Mouse (Mus musculus) ES-E14 (cell line): ENCODE measurements at regions not wholly inside any gene's neighbourhood (a gene's known extent, or its start where the extent isn't known, plus 50 kb on each side); places are given as distances from the start of the nearest gene placed in this dataset.

ENCODE experiments used
- DNase-seq: peaks from one replicate; pipeline ENCODE4 v3.0.0-alpha.2; 2013; ENCODE audit warnings: low read depth, low spot score
- H3K27ac ChIP-seq: 2 replicates; pipeline ENCODE4 v1.5.1; 2012; ENCODE audit warnings: low read depth, mild to moderate bottlenecking, low read length, moderate library complexity, mixed read lengths; ENCODE audit not compliant: poor library complexity, insufficient read depth, severe bottlenecking
- H3K36me3 ChIP-seq: 2 replicates; pipeline ENCODE4 v1.6.1; 2012; ENCODE audit warnings: mild to moderate bottlenecking, low read length, moderate library complexity, mixed read lengths; ENCODE audit not compliant: control insufficient read depth, poor library complexity, insufficient read depth, severe bottlenecking
- H3K4me1 ChIP-seq, 2 experiments: fragments of 150-350 bp in 1 of 2; sonication (generic) in 1 of 2; 2 replicates each; pipeline ENCODE4 v1.6.1; 2012; ENCODE audit warnings: low read length in 2 of 2, mild to moderate bottlenecking in 1 of 2, mixed read lengths in 1 of 2; ENCODE audit not compliant: control insufficient read depth in 2 of 2, insufficient read depth in 2 of 2, poor library complexity in 1 of 2
- H3K4me3 ChIP-seq, 2 experiments: fragments of 150-350 bp in 1 of 2; sonication (generic) in 1 of 2; 2 replicates each; pipeline ENCODE4 v1.5.1; 2012; ENCODE audit warnings: low read length in 2 of 2, low read depth in 1 of 2, mild to moderate bottlenecking in 1 of 2, mixed read lengths in 1 of 2; ENCODE audit not compliant: insufficient read depth in 1 of 2, poor library complexity in 1 of 2, severe bottlenecking in 1 of 2
- H3K9ac ChIP-seq: 2 replicates; pipeline ENCODE4 v1.6.1; 2012; ENCODE audit warnings: low read depth, mild to moderate bottlenecking, low read length, mixed read lengths; ENCODE audit not compliant: poor library complexity, insufficient read depth, severe bottlenecking
- H3K9me3 ChIP-seq: fragments of 150-350 bp; sonication (generic); 2 replicates; pipeline ENCODE4 v1.6.1; 2012; ENCODE audit warnings: low read depth, mild to moderate bottlenecking, low read length; ENCODE audit not compliant: control insufficient read depth, insufficient read depth
- CHD2 ChIP-seq: IDR thresholded peaks from 2 replicates; pipeline ENCODE4 v1.6.1; 2014; ENCODE audit warnings: mild to moderate bottlenecking, low read depth, low read length, inconsistent platforms
- HCFC1 ChIP-seq: IDR thresholded peaks from 2 replicates; pipeline ENCODE4 v1.6.1; 2012; ENCODE audit warnings: low read length, inconsistent platforms, borderline replicate concordance; ENCODE audit not compliant: insufficient read depth
- MAFK ChIP-seq: IDR thresholded peaks from 2 replicates; pipeline ENCODE4 v1.6.1; 2014; ENCODE audit warnings: mild to moderate bottlenecking, low read depth, low read length, inconsistent platforms; ENCODE audit not compliant: insufficient read depth
- ZC3H11A ChIP-seq: IDR thresholded peaks from 2 replicates; pipeline ENCODE4 v1.6.1; 2012; ENCODE audit warnings: low read depth, mild to moderate bottlenecking, inconsistent platforms, low read length, borderline replicate concordance
- ZNF384 ChIP-seq: IDR thresholded peaks from 2 replicates; pipeline ENCODE4 v1.6.1; 2012; ENCODE audit warnings: low read depth, low read length, inconsistent platforms
- in situ Hi-C, 2 experiments: fragments of 600-800 bp; cut with MboI; formaldehyde crosslinking; loops; one replicate each; pipeline ENCODE4 v1.15.1; 2025; ENCODE audit warnings: low sequenced_read_pairs in 2 of 2, inconsistent platforms in 1 of 2; ENCODE audit not compliant: unreplicated experiment in 2 of 2

DNA sequence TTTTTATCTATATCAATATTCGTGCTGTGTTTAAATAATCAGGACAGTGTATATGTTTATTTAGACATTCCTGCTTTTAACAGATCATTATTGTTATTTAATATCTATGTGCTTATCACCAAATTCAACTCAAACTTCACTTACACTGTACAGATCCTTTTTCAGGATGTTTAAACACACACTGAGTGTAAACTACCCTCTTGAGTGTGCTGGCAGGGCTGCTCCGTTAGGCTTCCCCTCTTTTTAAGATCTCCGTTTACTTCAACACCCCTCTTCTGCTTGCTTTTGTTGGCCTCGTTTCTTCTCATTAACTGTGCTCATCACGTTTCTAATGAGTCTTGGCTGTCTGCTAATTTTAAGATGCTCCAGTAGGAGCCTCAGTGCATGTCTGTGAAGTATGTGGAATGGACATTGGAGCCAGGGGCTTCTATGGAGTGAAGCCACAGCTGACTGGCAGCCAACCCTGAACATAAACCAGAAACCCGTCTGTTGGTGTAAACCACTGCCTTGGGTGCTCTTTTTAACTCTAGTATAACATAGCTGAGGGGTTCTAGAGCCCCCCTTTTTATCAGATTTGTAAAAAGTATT is 117.1 kb downstream of the Mtx2 start:
- in situ Hi-C loops, result no loop called here
- TF ChIP-seq ZNF384 (no peak), ZC3H11A (no peak), CHD2 (no peak), HCFC1 (no peak), MAFK (no peak)

GRCm38 (mm10) chr2:74945185-74945749 is 119.7 kb downstream of the Mtx2 start:
- no peak overlapping the region for H3K4me3 ChIP-seq
- H3K4me1 ChIP-seq, result no peaks in the 10 kb centered on the region
- H3K27ac ChIP-seq, result no peak overlapping the region
- DNase-seq, result no peak
- H3K36me3 ChIP-seq, result no peaks in the 10 kb centered on the region
- H3K9me3 ChIP-seq, result no peaks in the 10 kb centered on the region
- TF ChIP-seq ZNF384 (no peak), CHD2 (no peak)
- in situ Hi-C loops, result no loop called here
- H3K9ac ChIP-seq, result no peak overlapping the region

More for the DNA sequence above, 117.1 kb downstream of the Mtx2 start:
- H3K4me1 ChIP-seq, result no peaks in the 10 kb centered on the region
- H3K9ac ChIP-seq, result no peak overlapping the region
- H3K9me3 ChIP-seq, result no peaks in the 10 kb centered on the region
- H3K27ac ChIP-seq, result no peak overlapping the region
- no peak overlapping the region for H3K4me3 ChIP-seq
- H3K36me3 ChIP-seq, result no peaks in the 10 kb centered on the region
- DNase-seq, result no peak

DNA sequence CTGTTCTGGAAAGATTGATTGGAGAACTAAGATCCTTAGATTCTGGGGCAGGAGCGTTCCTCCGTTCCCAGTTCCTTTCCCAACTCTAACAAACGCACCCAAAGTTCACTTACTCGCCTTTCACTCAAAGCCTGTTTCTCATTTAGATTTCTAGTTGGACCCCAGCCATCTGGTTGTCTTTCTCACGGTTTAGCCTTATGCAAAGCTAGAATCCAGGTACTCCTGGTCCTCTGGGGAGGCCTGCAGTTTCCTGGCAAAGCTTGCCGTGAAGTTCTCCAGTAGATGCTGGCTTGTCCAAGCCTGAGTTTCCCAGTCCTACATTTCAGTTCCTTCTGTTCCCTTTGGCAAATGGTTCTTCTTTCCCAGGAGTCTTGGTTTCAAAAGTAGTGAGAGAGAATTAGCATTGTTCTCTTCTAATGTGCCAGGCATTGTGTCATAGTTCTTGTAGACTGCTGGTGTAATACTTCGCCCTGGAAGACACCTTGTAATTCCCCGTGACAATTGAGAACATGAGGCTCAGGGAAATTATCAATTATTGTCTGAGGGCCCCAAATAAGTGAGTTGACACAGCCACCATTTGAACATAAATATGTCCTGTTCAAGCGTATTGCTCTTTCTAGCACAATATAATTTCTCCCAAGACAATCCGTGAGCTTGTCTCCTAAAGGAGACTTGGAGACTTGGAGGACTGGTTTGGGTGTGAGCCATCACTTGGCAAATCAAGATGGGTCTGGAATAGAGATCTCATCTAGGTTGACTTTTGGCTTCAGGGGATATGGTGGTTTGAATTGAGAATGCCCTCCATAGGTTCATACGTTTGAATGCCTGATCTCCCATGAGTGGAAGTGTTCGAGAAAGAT is 126.0 kb downstream of the Mtx2 start:
- H3K9me3 ChIP-seq, result no peaks in the 10 kb centered on the region
- H3K36me3 ChIP-seq, result no peaks in the 10 kb centered on the region
- H3K4me1 ChIP-seq, result no peaks in the 10 kb centered on the region
- DNase-seq, result no peak
- no peak for TF ChIP-seq ZC3H11A
- TF ChIP-seq CHD2, result no peak
- TF ChIP-seq MAFK, result no peak
- no peak for TF ChIP-seq ZNF384
- no peak for TF ChIP-seq HCFC1
- no peak overlapping the region for H3K4me3 ChIP-seq
- no peak overlapping the region for H3K9ac ChIP-seq
- no peak overlapping the region for H3K27ac ChIP-seq
- in situ Hi-C loops, result no loop called here

DNA sequence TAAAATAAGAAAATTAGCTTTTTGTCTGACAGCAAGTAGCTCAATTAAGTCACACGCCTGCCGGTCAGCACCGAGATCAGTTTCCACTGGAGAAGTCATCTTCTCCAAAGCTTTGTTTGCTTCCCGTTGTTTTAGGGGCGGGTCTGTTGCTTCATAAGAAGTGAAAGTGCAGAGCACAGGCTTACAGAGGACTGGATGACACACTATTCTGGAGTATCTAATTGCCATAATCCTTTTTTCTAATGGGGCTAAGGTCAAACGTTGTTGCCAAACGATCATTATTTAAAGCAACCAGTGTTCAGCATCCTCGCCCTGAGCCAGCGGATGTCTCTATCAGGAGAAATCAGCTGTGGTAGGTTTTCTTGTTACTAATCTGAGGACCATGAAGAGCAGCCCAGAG is 128.5 kb downstream of the Mtx2 start:
- H3K9me3 ChIP-seq, result no peaks in the 10 kb centered on the region
- TF ChIP-seq CHD2 (no peak), MAFK (no peak), HCFC1 (no peak), ZNF384 (no peak), ZC3H11A (no peak)
- no peak for DNase-seq
- H3K4me3 ChIP-seq, result no peak overlapping the region
- H3K4me1 ChIP-seq, result no peaks in the 10 kb centered on the region
- no peak overlapping the region for H3K27ac ChIP-seq
- no peak overlapping the region for H3K9ac ChIP-seq
- in situ Hi-C loops, result no loop called here
- no peaks in the 10 kb centered on the region for H3K36me3 ChIP-seq
